Comparison of ENCODE assay signal across 14 mouse cellular contexts in genomic region chr1:63001874-63002273, GRCm38 (mm10).
"Had no signal": no experiment of that assay in that cellular context is flagged by ENCODE, and none has a peak within 500 bp of the region (broad histone marks: within the 10 kb centered on the region; RNA-seq: fewer than 3 reads in every experiment).

No protein-coding gene starts in this region.

- H3K4me2 ChIP-seq: liver, embryonic 11.5 days; liver, embryonic 15.5 days; midbrain, embryonic 13.5 days; neural tube, embryonic 13.5 days; stomach, embryonic 15.5 days had no signal

- H3K27ac ChIP-seq: liver, embryonic 15.5 days; midbrain, embryonic 13.5 days; neural tube, embryonic 13.5 days had no signal

- H3K36me3 ChIP-seq: liver, embryonic 15.5 days; midbrain, embryonic 13.5 days; neural tube, embryonic 13.5 days; stomach, embryonic 15.5 days had no signal

- H3K4me1 ChIP-seq: liver, embryonic 15.5 days; midbrain, embryonic 13.5 days; neural tube, embryonic 13.5 days had no signal

- H3K9me3 ChIP-seq: liver, embryonic 15.5 days; midbrain, embryonic 13.5 days; neural tube, embryonic 13.5 days; stomach, embryonic 15.5 days had no signal

- H3K9ac ChIP-seq: liver, embryonic 15.5 days; midbrain, embryonic 13.5 days; neural tube, embryonic 13.5 days; stomach, embryonic 15.5 days had no signal

- ATAC-seq: lung, postnatal 0 days; midbrain, embryonic 13.5 days had no signal

- DNase-seq: kidney, adult 18-20 months; kidney, postnatal 10 days; left cerebral cortex, postnatal 4 days; lung, adult 2 months; lung, postnatal 36 days; retina, postnatal 1 day; thymus, adult 2 months; thymus, postnatal 25 days had no signal

- H3K4me3 ChIP-seq: liver, embryonic 15.5 days; midbrain, embryonic 13.5 days; neural tube, embryonic 13.5 days; stomach, embryonic 15.5 days had no signal

- H3K27me3 ChIP-seq: liver, embryonic 15.5 days; midbrain, embryonic 13.5 days; neural tube, embryonic 13.5 days; stomach, embryonic 15.5 days had no signal
